Mouse (Mus musculus) lung, embryonic 16.5 days (tissue): ENCODE data around the gene Fbxo2. TPM values are rescaled to one million over a fixed set of nuclear protein-coding genes. Genes with fewer than 3 reads are reported as not detected.
"Not testable (repeated sequence)": the region's sequence is repeated elsewhere in the genome, so short reads cannot be mapped to it uniquely, and the experiment has no call there.

Experiments
- ATAC-seq: fragments of 200-750 bp; cut with Nextera tagmentation; 2 replicates; pipeline ENCODE4 v1.8.0; 2017; ENCODE audit warnings: low read depth, mild to moderate bottlenecking, moderate library complexity
- H3K27ac ChIP-seq: fragments of 300-500 bp; sonication (generic); 2 replicates; pipeline ENCODE4 v1.5.1; 2014; ENCODE audit warnings: mild to moderate bottlenecking, control low read depth, low read length
- H3K27me3 ChIP-seq: fragments of 300-500 bp; sonication (generic); 2 replicates; pipeline ENCODE4 v1.6.1; 2014; ENCODE audit warnings: low read depth, low read length, mixed read lengths; ENCODE audit not compliant: control insufficient read depth, insufficient read depth
- H3K36me3 ChIP-seq: fragments of 300-500 bp; sonication (generic); 2 replicates; pipeline ENCODE4 v1.6.1; 2014; ENCODE audit warnings: low read length; ENCODE audit not compliant: control insufficient read depth, insufficient read depth
- H3K4me1 ChIP-seq: fragments of 300-500 bp; sonication (generic); replicated peaks from 2 replicates; pipeline ENCODE4 v1.6.1; 2014; ENCODE audit warnings: low read length, mixed read lengths; ENCODE audit not compliant: control insufficient read depth, insufficient read depth
- H3K4me2 ChIP-seq: fragments of 300-500 bp; sonication (generic); 2 replicates; pipeline ENCODE4 v1.6.1; 2014; ENCODE audit warnings: low read depth, low read length, control low read depth
- H3K4me3 ChIP-seq: fragments of 300-500 bp; sonication (generic); 2 replicates; pipeline ENCODE4 v1.5.1; 2014; ENCODE audit warnings: mild to moderate bottlenecking, low read length, control low read depth
- H3K9ac ChIP-seq: fragments of 300-500 bp; sonication (generic); 2 replicates; pipeline ENCODE4 v1.6.1; 2014; ENCODE audit warnings: low read length, control low read depth
- H3K9me3 ChIP-seq: fragments of 300-500 bp; sonication (generic); 2 replicates; pipeline ENCODE4 v1.6.1; 2016; ENCODE audit warnings: low read length; ENCODE audit not compliant: control insufficient read depth
- WGBS: fragments of 180-500 bp; shearing (Covaris S2); extraction: QIAGEN DNeasy Blood & Tissue Kit; methylation state at CpG from one replicate; pipeline ENCODE4 v1.1.7; 2014; 5-methylcytosine and 5-hydroxymethylcytosine counted together
- polyA plus RNA-seq: library from polyadenylated mRNA; unstranded; fragments of >200 nt; fragmentation: Nextera tagmentation; extraction: Ambion mirVana; gene quantifications from 2 replicates; pipeline ENCODE4 v1.2.1, GENCODE M21; 2015

Gene Fbxo2
- polyA plus RNA-seq, 1 experiment from 2014 or later = 0.50 TPM

GRCm38 (mm10) chr4:148168287-148168686 is 7.9 kb downstream of the Fbxo2 start:
- peaks cover 66% of the 10 kb centered on the region for H3K27me3 ChIP-seq
- no peak overlapping the region for H3K27ac ChIP-seq
- no peak overlapping the region for H3K4me3 ChIP-seq
- H3K9ac ChIP-seq = no peak overlapping the region
- no peaks in the 10 kb centered on the region for H3K9me3 ChIP-seq
- peaks cover 7% of the 10 kb centered on the region; the same call in 1 of the 2 replicates for H3K4me1 ChIP-seq
- no peak for ATAC-seq
- WGBS = 26% methylated on average over 7 of the region's 7 CpGs
- H3K4me2 ChIP-seq = no peak overlapping the region
- no peaks in the 10 kb centered on the region for H3K36me3 ChIP-seq

- Histone ChIP-seq H3K9me3 (no peaks in the 10 kb centered on the region), H3K4me1 (peaks cover 5% of the 10 kb centered on the region; the same call in 1 of the 2 replicates), H3K4me2 (no peak overlapping the region), H3K27me3 (peaks cover 68% of the 10 kb centered on the region), H3K4me3 (no peak overlapping the region), H3K27ac (no peak overlapping the region), H3K36me3 (no peaks in the 10 kb centered on the region), H3K9ac (no peak overlapping the region)
- WGBS = 21% methylated on average over 15 of the region's 15 CpGs
- no peak for ATAC-seq
Observed at GRCm38 (mm10) chr4:148169586-148169985, 9.2 kb downstream of the Fbxo2 start.

- H3K36me3 ChIP-seq = no peaks in the 10 kb centered on the region
- H3K4me1 ChIP-seq = peaks cover 5% of the 10 kb centered on the region; the same call in 1 of the 2 replicates
- no peak overlapping the region for H3K9ac ChIP-seq
- no peak overlapping the region for H3K4me2 ChIP-seq
- H3K4me3 ChIP-seq = no peak overlapping the region
- 2% methylated on average over 2 of the region's 2 CpGs for WGBS
- peaks cover 68% of the 10 kb centered on the region for H3K27me3 ChIP-seq
- ATAC-seq = no peak
- no peaks in the 10 kb centered on the region for H3K9me3 ChIP-seq
- no peak overlapping the region for H3K27ac ChIP-seq
Observed at GRCm38 (mm10) chr4:148170842-148171241, 10.4 kb downstream of the Fbxo2 start.

GRCm38 (mm10) chr4:148171261-148171660 is 10.8 kb downstream of the Fbxo2 start:
- Histone ChIP-seq H3K9me3 (no peaks in the 10 kb centered on the region), H3K36me3 (no peaks in the 10 kb centered on the region), H3K9ac (no peak overlapping the region), H3K27me3 (peaks cover 65% of the 10 kb centered on the region), H3K4me2 (no peak overlapping the region), H3K4me3 (no peak overlapping the region), H3K27ac (no peak overlapping the region), H3K4me1 (peaks cover 5% of the 10 kb centered on the region; the same call in 1 of the 2 replicates)
- no peak for ATAC-seq
- 32% methylated on average over 3 of the region's 3 CpGs for WGBS

- no peak for ATAC-seq
- H3K4me2 ChIP-seq = no peak overlapping the region
- 2% methylated on average over 30 of the region's 30 CpGs for WGBS
Observed at GRCm38 (mm10) chr4:148173811-148174494, 13.5 kb downstream of the Fbxo2 start.

GRCm38 (mm10) chr4:148174495-148174862 is 14.1 kb downstream of the Fbxo2 start:
- H3K27ac ChIP-seq = no peak overlapping the region
- peaks cover 54% of the 10 kb centered on the region for H3K27me3 ChIP-seq
- no peaks in the 10 kb centered on the region for H3K9me3 ChIP-seq
- H3K4me1 ChIP-seq = no peaks in the 10 kb centered on the region
- no peaks in the 10 kb centered on the region for H3K36me3 ChIP-seq
- no peak overlapping the region for H3K4me3 ChIP-seq
- ATAC-seq = no peak
- H3K4me2 ChIP-seq = no peak overlapping the region
- 17% methylated on average over 12 of the region's 12 CpGs for WGBS
- no peak overlapping the region for H3K9ac ChIP-seq

More at GRCm38 (mm10) chr4:148173811-148174494, 13.5 kb downstream of the Fbxo2 start:
- no peak overlapping the region for H3K9ac ChIP-seq
- H3K36me3 ChIP-seq = no peaks in the 10 kb centered on the region
- no peak overlapping the region for H3K27ac ChIP-seq
- H3K9me3 ChIP-seq = no peaks in the 10 kb centered on the region
- H3K4me1 ChIP-seq = no peaks in the 10 kb centered on the region
- H3K27me3 ChIP-seq = peaks cover 55% of the 10 kb centered on the region
- no peak overlapping the region for H3K4me3 ChIP-seq

GRCm38 (mm10) chr4:148176603-148177002 is 16.2 kb downstream of the Fbxo2 start:
- H3K9me3 ChIP-seq = not testable (repeated sequence)

GRCm38 (mm10) chr4:148177716-148178115 is 17.3 kb downstream of the Fbxo2 start:
- H3K27me3 ChIP-seq = peaks cover 32% of the 10 kb centered on the region
- no peaks in the 10 kb centered on the region for H3K9me3 ChIP-seq
- no peak overlapping the region for H3K4me3 ChIP-seq
- no peak overlapping the region for H3K27ac ChIP-seq
- no peak overlapping the region for H3K9ac ChIP-seq
- ATAC-seq = no peak
- H3K36me3 ChIP-seq = no peaks in the 10 kb centered on the region
- no peaks in the 10 kb centered on the region for H3K4me1 ChIP-seq
- no peak overlapping the region for H3K4me2 ChIP-seq

More at GRCm38 (mm10) chr4:148176603-148177002, 16.2 kb downstream of the Fbxo2 start:
- not testable (repeated sequence) for H3K4me2 ChIP-seq, ATAC-seq, H3K4me3 ChIP-seq, H3K36me3 ChIP-seq, H3K27ac ChIP-seq, H3K4me1 ChIP-seq, H3K9ac ChIP-seq
- peaks cover 42% of the 10 kb centered on the region for H3K27me3 ChIP-seq
- WGBS = 58% methylated on average over 5 of the region's 6 CpGs

- Histone ChIP-seq H3K4me3 (no peak overlapping the region), H3K27me3 (no peaks in the 10 kb centered on the region; the same call in 1 of the 2 replicates), H3K27ac (no peak overlapping the region), H3K4me1 (no peaks in the 10 kb centered on the region), H3K9me3 (no peaks in the 10 kb centered on the region), H3K4me2 (no peak overlapping the region), H3K36me3 (no peaks in the 10 kb centered on the region), H3K9ac (no peak overlapping the region)
- 79% methylated on average over 12 of the region's 12 CpGs for whole genome bisulfite sequencing
- no peak for ATAC-seq
Observed at GRCm38 (mm10) chr4:148181483-148181882, 21.1 kb downstream of the Fbxo2 start.
